Mouse (Mus musculus): ENCODE measurements at regions not wholly inside any gene's neighbourhood (a gene's known extent, or its start where the extent isn't known, plus 50 kb on each side); places are given as distances from the start of the nearest gene placed in this dataset.

DNA sequence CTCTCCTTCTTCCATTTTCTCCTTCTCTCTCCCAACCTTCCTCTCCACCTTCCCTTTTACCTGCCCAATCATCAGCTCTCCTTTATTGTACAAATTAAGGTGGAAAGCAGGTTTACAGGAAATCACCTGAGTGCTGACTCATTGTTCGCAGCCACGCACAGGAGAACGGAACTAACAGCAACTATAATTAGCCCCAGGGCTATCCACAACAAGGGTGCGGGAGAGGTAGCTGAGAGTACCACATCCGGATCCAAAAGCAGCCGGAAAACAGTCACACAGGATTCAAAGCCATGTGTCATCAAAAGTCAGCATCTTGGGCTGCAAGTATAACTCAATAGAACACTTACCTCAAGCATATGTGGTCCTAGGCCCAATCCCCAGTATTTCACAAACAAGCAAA lies 53.5 kb upstream of the Sv2b start:
- TF ChIP-seq CHD2 (IDR thresholded peaks at IDR 0.05; ENCODE audit: low read depth, low read length) (no peak), ZC3H11A (IDR thresholded peaks at IDR 0.05; ENCODE audit: borderline replicate concordance, low read depth, low read length) (no peak), HCFC1 (IDR thresholded peaks at IDR 0.05; ENCODE audit: borderline replicate concordance, insufficient read depth, low read length) (no peak)

Data from ES-E14 (cell line).